Mouse (Mus musculus) cerebellum, adult 2 months (tissue): Measurements from ENCODE around the gene Runx2.

Experiments
- CTCF ChIP-seq: fragments of 200-500 bp; IDR thresholded peaks from 2 replicates; pipeline ENCODE4 v1.5.1; 2011; ENCODE audit warnings: low read depth, mild to moderate bottlenecking, control low read depth, low read length, moderate library complexity, borderline replicate concordance; ENCODE audit not compliant: insufficient read depth
- POLR2A ChIP-seq: fragments of 200-500 bp; IDR thresholded peaks from 2 replicates; pipeline ENCODE4 v1.6.1; 2011; ENCODE audit warnings: low read length, control low read depth, borderline replicate concordance; ENCODE audit not compliant: insufficient read depth

DNA sequence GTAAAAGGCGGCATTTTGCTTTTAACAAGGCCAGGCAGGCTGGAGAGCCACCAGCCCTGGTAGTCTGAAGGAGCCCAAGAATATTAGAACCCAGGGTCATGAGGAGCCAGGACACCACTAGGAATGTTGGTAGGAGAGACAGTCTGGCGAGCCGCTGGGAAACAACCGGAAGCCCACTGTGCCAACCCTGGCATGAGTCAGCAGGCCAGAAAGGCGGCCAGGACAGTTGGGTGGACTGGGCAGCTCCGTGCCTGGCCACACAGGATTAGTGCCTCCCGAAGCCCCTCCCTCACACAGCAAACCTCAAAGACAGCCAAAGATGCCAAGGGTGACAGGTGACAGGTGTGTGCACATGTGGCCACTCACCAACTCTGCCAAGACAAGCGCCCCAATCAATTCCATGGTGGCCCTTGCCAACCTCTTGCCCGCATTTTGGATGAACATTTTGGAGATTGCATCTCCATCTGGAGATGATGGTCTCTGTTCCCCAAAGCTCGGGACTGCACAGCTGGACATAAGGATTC is 309.7 kb downstream of the Runx2 start:
- TF ChIP-seq CTCF = no peak
- TF ChIP-seq POLR2A = no peak
